In the genomic region with DNA sequence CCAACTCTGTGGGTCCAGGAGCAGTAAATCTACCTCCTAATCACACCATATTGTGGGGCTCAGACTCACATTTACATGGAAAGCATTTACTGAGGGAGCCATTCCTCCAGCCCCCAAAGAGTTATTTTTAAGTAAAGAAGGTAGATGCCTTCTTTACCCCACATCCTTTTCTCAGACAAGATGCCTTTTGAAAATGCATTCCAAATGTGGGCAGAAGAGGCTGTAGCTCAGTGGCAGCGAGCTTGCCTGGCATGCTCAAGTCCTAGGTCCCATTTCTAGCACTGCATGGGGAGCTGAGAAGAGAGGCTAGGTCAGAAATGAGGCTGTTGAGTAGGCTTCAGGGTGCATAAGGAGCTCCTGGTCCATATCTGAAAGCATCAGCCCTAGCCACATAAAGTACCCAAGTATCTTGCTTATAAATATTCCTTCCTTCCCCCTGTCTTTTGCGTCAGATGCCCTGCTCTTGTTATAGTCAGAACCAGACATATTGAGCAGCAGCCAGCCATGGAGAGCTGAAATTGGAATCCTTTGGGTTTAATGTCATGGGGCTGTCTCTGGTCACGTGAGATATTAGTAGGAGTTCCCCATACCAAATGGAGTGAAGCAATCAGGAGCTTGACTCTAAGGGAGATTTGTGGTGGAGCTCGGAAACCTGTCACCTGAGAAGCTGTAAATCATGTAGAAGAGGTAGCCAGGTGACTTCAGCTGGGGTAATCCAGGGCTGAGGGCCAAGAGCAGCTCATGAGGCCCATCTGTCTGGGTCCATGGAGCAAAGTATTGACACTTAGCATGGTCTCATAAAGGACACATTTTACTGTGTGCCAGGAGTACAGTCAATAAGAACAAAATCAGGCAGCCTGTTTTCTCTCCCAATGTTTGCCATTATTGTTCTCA, we compare ENCODE assay signal across 17 mouse cellular contexts.
DNase-seq lines count a peak whose midpoint lies in the region; ATAC-seq lines count a peak whose summit lies in the region.
"Had no signal": no experiment of that assay in that cellular context is flagged by ENCODE, and none has a peak within 500 bp of the region (broad histone marks: within the 10 kb centered on the region; RNA-seq: fewer than 3 reads in every experiment).

No protein-coding gene starts in this region.

- H3K9ac ChIP-seq in kidney, embryonic 14.5 days (ENCODE audit: low read depth, low read length), result no peak overlapping the region
- H3K9ac ChIP-seq: liver, embryonic 12.5 days; stomach, embryonic 15.5 days had no signal

- H3K4me1 ChIP-seq in kidney, embryonic 14.5 days (ENCODE audit: control insufficient read depth, insufficient read depth, low read length), result peaks cover 12% of the 10 kb centered on the region
- H3K4me1 ChIP-seq: liver, embryonic 12.5 days; megakaryocyte, embryonic 14.5 days; stomach, embryonic 15.5 days had no signal

- WGBS in kidney, embryonic 14.5 days, result 44% methylated on average over 4 of the region's 4 CpGs

- no peaks in the 10 kb centered on the region for H3K36me3 ChIP-seq in kidney, embryonic 14.5 days (ENCODE audit: control insufficient read depth, insufficient read depth, low read length)
- H3K36me3 ChIP-seq: liver, embryonic 12.5 days; stomach, embryonic 15.5 days had no signal

- H3K9me3 ChIP-seq in kidney, embryonic 14.5 days (ENCODE audit: control insufficient read depth, low read length), result no peaks in the 10 kb centered on the region
- H3K9me3 ChIP-seq: liver, embryonic 12.5 days; megakaryocyte, embryonic 14.5 days; stomach, embryonic 15.5 days had no signal

- H3K4me3 ChIP-seq in kidney, embryonic 14.5 days (ENCODE audit: low read length), result no peak overlapping the region
- H3K4me3 ChIP-seq: liver, embryonic 12.5 days; megakaryocyte, embryonic 14.5 days; stomach, embryonic 15.5 days had no signal

- ATAC-seq in kidney, embryonic 14.5 days (ENCODE audit: low FRiP score, low TSS enrichment), result peak; percentile 81; the same call in 1 of the 2 replicates
- ATAC-seq: liver, embryonic 12.5 days; midbrain, embryonic 16.5 days had no signal

- DNase-seq in cerebellum, adult 18-20 months, result peak; percentile 30 to 45
- no peak for DNase-seq in cerebellum, adult 8-10 months
- DNase-seq in kidney, postnatal 4 days, result no peak
- DNase-seq in brain, adult 2 months (ENCODE audit: low read depth, low spot score), result peak; percentile 42
- DNase-seq in cerebellum, postnatal 25 days, result peak; percentile 48 to 58
- no peak for DNase-seq in urinary bladder, postnatal 4 days (ENCODE audit: low spot score in 2 of 2)
- no peak for DNase-seq in layer of hippocampus, adult 11-12 months (ENCODE audit: low spot score)
- DNase-seq: heart, postnatal 4 days; left cerebral cortex, postnatal 4 days; lung, postnatal 10 days; right cerebral cortex, postnatal 14 days had no signal

- H3K4me2 ChIP-seq in kidney, embryonic 14.5 days (replicated peaks; ENCODE audit: low read depth, low read length), result no peak overlapping the region
- H3K4me2 ChIP-seq: liver, embryonic 12.5 days; stomach, embryonic 15.5 days had no signal

- no peak overlapping the region for H3K27ac ChIP-seq in kidney, embryonic 14.5 days (ENCODE audit: low read depth, low read length)
- H3K27ac ChIP-seq: liver, embryonic 12.5 days; stomach, embryonic 15.5 days had no signal

- no peaks in the 10 kb centered on the region for H3K27me3 ChIP-seq in kidney, embryonic 14.5 days (ENCODE audit: control insufficient read depth, insufficient read depth, low read length)
- H3K27me3 ChIP-seq: CH12.LX; liver, embryonic 12.5 days; stomach, embryonic 15.5 days had no signal

Comparison
In these comparisons a context has a peak if more than half of its experiments do, and no peak if none do; other contexts are left out.
1. DNase-seq: peak in cerebellum, adult 18-20 months (2 of 2), brain, adult 2 months (single experiment) and cerebellum, postnatal 25 days (2 of 2); none in cerebellum, adult 8-10 months (single experiment), kidney, postnatal 4 days (0 of 2), urinary bladder, postnatal 4 days (0 of 2) and layer of hippocampus, adult 11-12 months (single experiment).